Mouse (Mus musculus) brain, embryonic 18.5 days (tissue): ENCODE results near the gene Gm10322.

Experiments used
- DNase-seq: peaks from one replicate; pipeline ENCODE4 v3.0.0-alpha.2; 2012; ENCODE audit warnings: low read depth, low spot score

Gene Gm10322

DNA sequence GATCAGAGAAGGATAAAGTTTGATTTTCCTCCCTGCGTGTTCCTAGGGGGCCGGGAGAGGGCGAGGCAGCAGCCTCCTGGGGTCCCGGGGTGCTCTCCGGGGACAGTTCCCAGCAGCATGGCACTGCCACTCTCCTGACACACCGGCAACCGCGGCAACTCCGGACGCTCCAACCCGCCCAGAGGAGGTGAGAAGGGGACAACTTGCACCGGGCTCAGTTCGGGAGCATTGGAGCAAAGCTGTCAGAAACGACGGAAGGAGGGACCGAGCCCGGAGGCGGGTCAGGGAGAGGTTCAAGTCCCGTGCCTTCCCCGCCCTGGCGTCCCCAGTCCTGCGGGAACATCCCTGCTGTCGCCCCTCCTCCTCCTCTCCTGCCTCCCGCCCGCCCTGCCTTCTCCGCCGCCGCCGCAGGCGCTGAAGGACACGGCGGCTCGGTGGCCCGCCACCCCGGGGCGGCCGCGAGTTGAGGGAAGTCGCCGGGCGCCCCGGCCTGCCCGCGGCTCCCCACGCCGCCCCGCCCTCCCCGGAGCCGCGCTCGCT, at the start of gene Gm10322:
Gm10322 (plus strand) TSS at position 83 of the 540 bp plus-strand sequence.
- no peak for DNase-seq

DNA sequence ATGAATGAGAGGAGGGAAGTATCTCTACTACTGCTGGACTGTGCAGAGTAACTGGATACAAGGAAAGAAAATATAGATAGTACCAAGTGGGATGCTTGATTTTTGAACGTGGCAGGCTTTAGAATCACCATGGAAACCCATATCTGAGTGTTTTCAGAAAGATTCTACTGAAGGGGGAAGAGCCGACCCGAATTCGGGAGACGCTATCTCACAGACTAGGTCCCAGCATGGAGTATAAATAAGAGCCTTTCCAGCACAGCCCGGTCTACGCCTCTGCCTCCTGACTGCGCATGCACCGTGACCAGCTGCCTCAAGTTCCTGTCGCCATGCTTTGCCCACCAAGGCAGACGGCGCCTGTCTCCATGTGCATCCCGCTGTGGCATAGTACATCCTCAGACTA, 48.9 kb upstream of the Gm10322 start:
- DNase-seq = no peak

DNA sequence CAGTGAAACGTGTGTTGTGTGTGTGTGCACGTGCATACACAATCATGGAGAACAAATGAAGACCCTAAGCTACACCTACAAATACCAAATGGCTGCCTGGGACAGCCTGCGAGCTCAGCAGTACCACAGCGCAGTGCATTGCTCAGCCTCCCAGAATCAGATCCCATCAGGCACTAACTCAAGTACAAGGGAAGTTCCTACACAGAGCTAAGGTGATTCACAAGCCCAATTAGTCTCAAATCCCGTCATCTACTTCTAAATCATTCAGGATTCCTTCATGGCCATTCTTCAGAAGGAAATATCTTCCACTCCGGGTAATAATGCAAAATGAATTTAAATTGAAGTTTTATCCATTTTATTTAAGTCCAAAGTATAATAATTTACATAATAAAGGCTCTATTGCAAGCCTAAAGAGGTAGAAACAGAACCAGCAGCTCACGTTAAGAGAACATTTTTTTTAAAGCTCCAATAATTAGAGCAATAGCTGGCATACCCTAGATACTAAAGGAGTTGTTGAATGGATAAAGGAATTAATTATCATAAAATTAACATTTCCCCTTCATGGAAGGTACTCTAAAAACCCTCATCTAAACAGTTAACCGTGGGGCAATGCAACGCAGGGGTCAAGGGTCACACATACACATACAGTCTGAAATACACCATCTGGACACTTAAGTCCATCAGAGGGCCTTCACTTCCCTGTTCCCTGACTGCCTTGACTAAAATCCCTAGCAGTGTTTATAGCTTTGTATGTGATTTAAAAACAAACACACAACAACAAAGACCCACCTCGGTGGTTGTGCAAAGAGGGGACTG, 47.0 kb upstream of the Gm10322 start:
- DNase-seq = no peak

DNA sequence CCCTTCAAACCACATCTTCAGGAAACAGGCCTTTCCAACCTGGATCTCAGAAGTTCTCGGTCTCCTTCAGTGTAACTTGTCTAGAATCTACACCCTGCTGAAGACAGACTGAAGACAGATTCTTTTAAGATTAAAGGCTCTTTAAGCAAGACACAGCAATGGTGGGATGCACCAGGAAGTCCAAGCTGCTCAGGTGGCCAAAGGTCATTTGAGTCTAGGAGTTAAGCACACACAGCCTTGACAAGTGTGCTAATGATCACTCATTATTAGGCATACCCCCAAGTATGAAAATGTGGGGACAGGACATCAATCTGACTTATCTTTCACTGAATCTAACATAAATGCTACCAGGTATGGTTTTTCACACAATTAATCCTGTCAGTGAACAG, 46.4 kb upstream of the Gm10322 start:
- no peak for DNase-seq

GRCm38 (mm10) chr10:59570360-59570759, 45.5 kb upstream of the Gm10322 start:
- DNase-seq = no peak

DNA sequence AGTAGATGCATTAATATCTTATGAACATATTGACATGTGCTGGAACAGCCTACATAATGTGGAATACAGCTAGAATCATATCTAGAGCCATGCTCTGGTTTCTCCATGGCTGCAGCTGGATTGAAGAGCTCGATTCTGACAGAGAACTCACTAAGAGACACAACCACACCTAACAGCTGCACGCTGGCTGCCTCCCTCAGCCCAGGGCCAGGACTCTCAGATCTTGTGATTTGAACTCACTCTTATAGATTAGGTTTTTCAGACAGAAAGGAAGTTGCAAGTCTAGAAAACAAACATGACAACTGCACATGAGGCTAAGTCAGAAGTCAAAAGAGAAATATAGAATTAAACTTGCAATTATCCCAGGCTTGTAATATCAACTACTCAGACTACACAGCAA, 45.1 kb upstream of the Gm10322 start:
- DNase-seq = no peak

GRCm38 (mm10) chr10:59571273-59571672, 44.6 kb upstream of the Gm10322 start:
- no peak for DNase-seq

DNA sequence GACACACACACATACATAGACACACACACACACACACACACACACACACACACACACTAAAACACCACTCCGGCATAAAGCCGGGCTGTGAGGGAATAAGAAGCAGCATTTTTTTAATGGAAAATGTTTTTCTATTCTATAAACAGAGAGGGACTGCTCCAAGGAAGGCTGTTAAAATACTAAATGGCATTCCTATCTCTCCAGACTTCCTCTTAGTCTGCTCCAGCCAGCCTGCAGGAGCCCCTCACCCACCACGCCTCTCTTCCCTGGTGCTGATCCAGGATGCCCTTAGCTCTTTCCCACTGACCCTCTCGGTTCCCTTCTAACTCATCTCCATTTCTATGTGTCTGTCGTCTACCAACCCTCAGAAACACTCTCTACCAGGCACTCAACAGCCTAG, 43.9 kb upstream of the Gm10322 start:
- no peak for DNase-seq

DNA sequence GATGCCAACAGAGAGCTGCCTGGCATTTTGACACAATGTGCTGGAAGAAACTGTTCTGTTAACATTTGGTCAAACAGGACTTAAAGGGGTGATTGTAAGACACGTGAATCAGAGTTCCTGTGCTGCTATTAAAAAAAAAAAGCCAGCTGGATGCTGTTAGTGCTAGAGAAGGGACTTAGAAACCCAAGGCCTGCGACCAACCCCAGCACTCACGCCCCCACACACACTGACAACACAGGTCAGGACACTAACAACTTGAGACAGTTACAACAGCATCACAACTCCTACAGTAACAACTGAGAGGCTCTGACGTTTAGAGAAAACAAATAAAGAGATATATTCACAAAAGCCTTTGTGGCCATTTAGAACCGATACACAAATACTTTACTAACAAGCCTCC, 39.6 kb upstream of the Gm10322 start:
- no peak for DNase-seq

DNA sequence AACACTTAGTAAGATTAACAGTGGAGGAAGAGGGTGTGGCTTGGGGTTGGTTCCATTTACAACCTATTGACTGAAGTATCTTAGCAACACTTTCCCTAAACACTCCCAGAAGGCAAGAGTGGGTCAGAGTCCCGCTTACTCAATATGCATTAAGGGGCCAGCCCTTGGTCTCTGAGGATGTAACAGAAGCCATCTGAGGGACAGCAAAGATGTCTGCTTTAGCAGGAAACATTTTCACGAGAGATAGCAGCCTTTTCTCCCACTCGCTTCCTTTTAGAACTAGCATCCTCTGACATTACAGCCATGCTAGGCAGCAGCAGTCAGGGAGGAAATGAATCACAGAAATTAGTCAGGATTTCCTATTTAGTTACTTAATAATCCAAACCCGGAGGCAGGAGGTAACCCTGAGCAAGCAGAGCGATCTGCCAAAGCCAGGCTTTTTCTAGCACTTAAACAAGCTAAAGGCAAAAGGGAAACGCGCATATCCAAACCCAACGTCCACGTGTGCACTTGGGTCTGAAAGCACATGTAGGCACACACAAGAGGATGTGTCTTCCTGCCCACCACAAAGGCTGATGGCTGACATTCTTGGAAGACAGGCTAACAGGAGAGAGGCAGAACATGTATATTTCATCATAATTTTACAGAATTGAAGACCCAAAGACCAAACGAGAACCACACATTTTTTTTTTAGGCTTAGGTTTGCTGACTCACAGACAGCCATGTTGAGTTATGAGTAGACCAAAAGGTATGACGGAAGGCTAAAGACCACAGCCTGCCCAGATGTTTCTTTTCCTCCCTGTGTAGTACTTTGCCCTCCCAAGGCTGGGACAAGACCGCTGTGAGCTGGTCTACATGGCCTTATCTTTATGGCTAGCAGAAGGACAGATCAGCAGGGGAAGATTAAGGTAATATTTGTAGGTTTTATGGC, 37.7 kb upstream of the Gm10322 start:
- DNase-seq = no peak

GRCm38 (mm10) chr10:59579645-59580044, 36.2 kb upstream of the Gm10322 start:
- DNase-seq = no peak

- DNase-seq = no peak
Measured at GRCm38 (mm10) chr10:59580593-59581149, 35.2 kb upstream of the Gm10322 start.

DNA sequence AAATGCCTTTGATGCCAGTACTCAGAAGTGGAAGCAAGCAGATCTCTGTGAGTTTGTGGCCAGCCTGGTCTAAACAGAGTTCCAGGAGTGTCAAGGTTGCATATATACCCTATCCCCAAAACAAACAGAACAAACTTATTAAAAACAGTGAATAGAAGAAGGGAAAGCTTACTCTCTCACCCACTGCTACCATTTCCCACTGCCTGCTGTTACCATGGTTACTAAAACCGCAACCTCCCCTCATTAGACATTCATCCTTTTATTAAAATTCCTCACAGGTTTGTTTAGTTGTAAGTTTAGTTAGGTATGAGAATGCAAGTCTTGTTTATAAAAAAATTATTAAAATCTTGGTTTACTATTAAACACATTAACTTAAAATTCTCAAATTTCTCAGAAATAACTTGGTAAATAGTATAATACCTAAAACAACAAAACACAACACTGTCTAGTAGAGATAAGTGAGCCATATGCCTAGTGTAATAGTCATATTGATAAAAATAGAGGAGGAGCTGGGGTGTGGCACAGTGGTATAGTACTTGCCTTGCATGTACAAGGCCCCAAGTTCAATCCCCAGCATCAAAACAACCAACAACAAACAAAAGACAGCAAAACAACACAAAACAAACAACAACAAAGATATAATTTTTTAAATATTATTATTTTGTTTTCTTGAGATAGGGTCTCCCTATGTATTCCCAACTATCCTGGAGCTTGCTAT, 33.9 kb upstream of the Gm10322 start:
- DNase-seq = no peak

DNA sequence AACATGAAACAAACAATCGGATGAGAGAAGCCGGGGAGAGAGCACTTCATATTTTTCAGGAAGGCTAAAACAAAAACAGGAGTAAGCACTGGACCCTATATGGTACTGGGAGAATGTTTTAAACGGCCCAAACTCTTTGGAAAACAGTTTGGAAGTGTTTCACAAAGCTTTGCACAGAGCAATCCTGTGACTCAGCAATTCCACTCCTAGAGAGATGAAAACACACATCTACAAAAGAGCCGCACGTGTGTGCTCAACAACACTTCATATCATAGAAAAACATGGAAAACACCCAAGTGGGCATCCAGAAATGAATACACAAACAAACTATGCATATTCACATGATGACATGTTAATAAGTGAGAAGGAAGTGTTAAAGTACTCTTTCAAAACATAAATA, 30.2 kb upstream of the Gm10322 start:
- no peak for DNase-seq

- DNase-seq = no peak
Measured at GRCm38 (mm10) chr10:59586821-59587220, 29.0 kb upstream of the Gm10322 start.

DNA sequence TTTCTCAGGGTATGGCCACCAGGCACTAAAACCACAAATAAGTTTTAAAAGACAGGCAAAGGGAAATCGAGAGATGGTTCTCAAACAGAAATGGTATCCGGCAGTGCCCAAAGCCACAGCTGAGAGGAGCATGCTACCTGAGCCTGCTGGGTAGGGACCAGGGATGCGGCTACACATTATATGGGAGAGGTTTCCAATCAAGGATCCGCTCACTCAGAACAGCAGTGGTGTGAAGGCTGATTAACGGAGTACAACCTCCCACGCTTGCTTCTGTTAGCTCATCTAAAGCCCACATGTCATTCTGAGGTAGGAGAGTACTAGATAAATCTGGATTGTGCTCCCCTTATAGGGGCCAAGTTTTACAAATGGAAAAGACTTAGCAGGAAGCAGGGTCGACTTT, 27.7 kb upstream of the Gm10322 start:
- DNase-seq = no peak

- no peak for DNase-seq
Measured at GRCm38 (mm10) chr10:59589420-59589819, 26.4 kb upstream of the Gm10322 start.

GRCm38 (mm10) chr10:59589856-59590255, 26.0 kb upstream of the Gm10322 start:
- DNase-seq = no peak

GRCm38 (mm10) chr10:59590606-59591005, 25.3 kb upstream of the Gm10322 start:
- DNase-seq = no peak

DNA sequence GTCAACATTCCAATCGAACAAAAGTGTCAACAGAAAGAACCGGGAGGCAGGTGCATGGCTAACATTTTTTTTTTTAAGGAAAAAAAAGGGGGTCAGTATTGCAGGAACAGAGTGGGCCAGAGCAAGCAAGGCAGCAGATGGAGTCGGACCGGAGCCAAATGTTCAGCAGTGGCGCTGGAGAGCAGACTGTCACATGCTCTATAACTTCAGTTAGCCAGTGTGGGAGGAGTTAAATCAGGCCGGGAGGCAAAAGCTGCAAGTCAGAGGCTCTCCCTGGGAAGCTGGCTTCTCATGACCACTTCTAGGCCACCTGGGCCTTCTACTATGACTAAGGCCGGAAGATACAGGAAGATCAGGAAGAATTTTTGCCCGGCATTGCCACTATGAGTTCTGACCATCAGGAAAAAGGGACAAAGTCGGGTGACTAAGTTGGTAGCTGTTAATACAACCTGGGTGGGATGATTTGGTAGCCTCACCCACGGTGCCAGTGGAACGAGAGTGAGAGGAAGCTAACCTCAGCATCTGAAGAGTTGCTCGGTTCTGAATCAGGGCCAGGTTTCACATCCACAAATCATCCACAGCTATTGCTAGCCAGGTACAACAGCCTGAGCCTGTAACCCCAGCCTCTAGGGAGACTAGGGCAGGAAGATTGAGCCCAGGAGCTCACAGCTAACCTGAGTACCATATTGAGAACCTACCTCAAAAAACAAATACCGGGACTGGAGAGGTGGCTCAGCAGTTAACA, 21.9 kb upstream of the Gm10322 start:
- DNase-seq = no peak

DNA sequence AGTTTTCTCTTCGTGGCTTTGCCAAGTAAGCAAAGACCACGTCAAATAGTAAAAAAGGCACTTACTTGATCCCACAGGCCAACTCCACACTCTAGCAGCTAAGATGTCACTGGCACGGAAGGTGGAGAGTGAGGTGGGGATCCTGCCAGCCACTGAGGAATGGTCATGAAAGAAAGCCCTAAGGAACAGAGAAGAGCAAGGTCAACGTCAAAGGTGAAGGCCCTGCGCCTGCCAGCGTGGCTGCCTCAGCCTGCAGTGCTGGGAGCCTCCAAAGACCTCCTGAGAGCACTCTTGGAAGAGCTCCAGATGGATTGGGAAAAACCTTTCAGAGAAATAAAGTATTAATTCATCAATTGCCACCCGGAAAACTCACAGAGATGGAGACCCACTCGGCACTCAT, 15.3 kb upstream of the Gm10322 start:
- no peak for DNase-seq
